Mouse (Mus musculus) embryo, embryonic 10.5 days (tissue): ENCODE results near the gene Hsd11b1.
A peak's percentile ranks its signal among the peaks of the same experiment; 100 is the strongest.
"Not testable (repeated sequence)": the region's sequence is repeated elsewhere in the genome, so short reads cannot be mapped to it uniquely, and the experiment has no call there.

Source experiments
- DNase-seq: peaks from one replicate; pipeline ENCODE4 v3.0.0-alpha.2; 2015; ENCODE audit warnings: low spot score

Hsd11b1 gene

DNA sequence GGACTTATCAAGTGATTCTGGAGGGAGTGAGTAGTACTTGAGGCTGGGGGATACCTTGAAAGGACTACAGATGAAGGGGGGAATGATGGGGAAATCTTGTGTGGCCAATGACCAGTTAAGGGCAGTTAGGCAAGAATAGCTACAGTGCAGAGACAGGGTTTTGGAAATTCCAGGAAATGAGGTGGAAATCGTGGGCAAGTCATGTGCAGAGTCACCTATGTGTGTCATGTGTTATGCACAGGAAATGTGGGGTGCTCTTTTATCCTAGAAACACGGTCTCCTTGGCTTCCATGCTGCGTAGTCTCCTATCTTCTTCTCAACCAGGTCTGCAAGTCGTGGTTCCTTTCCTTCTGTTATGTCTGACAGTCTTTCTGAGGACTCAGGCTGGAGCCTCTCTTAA lies 15.6 kb upstream of the Hsd11b1 start:
- DNase-seq, result no peak

DNA sequence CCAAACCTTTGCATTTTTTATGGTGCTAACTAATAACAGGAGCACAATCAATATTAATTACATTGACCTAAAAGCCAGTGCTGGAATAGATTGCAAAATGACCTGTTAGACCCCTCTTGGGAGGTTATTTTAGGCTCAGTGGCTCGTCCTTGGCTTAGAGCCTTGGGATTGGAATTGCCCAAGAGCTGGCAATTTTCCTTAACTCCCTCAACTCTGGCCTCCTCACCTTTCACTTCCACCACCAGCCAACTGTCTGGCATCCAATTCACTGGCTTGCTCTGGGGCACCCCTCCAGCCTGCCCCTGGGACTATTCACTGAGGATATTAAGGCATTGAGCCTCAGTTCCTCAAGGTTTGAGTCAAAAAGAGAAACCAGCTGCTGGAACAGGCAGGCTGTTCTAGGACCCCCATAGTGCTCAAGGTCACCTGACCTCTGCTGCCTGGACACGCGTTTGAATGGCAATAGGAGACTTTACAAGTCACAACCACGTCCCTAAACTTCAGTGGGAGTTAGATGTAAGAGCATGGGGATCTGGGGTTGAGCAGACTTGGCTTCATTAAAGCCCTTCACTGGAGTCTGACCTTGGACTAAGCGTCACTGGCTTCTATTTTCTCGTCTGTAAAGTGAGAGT lies 14.7 kb upstream of the Hsd11b1 start:
- DNase-seq, result no peak

DNA sequence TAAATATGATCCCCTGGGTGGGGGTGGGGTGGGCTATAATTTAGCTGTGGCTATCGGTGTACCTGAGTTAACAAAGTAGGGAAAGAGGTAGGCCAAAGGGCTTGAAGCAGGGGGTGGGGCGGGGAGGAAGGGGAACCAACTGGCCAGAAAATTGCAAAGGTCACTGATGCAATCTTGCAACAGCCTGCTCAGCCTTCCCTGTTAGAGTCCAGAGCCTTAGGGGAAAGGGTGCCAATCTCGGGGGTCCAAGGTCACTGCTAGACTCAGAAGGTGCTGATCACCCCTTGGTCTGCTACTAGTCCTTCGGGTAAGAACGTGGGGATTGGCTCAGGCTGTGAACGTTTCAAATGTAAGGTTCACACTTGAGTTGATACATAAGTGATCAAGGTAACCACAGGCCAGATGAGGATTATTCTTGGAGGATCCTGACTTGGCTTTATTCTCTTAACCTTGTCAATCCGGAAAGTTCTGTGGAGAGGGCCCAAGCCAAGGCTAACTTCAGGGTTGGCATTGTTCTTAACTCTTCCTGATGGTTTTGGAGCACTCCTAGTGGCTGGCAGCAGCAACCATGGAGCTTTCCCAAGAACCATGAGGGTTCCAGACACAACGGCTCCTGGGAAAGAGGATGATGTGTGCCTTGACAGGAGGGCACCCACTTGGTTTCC lies 10.7 kb upstream of the Hsd11b1 start:
- DNase-seq, result no peak

DNA sequence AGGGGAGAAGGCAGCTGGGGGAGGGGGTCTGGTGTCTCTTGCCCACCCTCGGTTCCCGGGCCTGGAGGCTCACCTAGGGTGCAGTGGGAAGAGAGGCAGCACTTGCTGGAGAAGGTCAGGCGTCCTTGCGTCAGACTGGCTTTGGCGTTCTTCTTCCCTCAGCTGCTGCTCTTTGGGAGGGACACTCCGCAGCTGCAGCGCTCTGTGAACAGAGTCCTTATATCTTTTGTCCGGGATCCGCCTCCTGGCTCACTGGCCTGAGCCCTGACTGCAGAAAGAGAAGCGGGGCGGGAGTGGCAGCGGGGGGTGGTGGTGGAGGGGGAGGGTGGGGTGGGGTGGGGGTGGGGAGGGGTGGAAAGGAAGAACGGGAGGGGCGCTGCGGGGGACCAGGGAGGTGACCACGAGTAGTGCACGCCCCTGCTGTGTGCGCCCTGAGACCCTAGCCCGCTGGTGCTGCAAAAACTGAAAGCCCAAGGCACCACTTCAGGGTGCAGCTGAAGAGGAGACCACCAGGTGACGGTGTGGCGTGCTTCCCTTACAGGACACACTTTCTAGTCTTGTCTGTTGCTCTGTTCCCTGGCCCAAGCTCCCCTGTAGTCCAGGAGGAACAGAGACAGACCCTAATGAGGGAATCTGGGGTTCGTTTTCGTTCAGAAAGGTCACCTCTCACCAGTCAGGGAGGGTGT lies 9.2 kb upstream of the Hsd11b1 start, which contains the start of gene G0s2:
Gene G0s2, minus strand, starts transcription at position 302 of the 686 bp plus-strand sequence.
- peak; percentile 79 for DNase-seq

DNA sequence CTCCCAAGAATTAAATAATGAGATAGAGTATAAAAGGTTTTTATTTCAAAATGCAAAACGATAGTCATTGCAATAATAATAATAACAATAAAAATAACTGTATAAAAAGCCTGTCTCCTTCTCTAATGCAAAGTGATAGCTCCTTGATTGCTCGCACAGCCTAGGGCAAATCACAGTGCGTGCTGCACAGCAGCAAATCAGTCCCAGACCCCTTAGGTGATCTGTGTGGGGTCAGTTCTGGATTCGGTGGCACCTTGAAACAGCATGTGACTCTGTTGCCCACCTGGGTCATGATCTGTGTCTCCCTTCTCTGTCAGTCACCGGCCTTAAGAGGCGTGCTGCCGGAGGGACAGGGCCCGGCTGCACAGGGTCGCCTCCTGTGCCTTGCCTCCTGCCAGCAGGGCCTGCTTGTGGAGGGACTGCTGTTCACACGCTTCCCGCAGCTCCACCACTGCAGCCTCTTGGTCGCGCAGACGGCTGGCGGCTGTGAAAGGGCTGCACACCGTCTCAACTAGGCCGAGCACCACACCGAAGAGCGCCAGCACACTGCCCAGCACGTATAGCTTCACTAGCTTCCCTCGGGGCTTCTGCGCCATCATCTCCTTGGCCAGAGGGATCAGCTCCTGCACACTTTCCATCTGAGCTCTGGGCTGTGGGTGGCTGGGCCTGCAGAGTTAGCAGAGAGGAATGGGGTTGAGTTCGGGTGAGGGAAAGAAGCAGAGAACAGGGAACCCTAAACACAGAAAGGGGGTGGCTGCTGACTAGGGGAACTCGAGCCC lies 8.5 kb upstream of the Hsd11b1 start:
- peak; percentile 47 for DNase-seq

DNA sequence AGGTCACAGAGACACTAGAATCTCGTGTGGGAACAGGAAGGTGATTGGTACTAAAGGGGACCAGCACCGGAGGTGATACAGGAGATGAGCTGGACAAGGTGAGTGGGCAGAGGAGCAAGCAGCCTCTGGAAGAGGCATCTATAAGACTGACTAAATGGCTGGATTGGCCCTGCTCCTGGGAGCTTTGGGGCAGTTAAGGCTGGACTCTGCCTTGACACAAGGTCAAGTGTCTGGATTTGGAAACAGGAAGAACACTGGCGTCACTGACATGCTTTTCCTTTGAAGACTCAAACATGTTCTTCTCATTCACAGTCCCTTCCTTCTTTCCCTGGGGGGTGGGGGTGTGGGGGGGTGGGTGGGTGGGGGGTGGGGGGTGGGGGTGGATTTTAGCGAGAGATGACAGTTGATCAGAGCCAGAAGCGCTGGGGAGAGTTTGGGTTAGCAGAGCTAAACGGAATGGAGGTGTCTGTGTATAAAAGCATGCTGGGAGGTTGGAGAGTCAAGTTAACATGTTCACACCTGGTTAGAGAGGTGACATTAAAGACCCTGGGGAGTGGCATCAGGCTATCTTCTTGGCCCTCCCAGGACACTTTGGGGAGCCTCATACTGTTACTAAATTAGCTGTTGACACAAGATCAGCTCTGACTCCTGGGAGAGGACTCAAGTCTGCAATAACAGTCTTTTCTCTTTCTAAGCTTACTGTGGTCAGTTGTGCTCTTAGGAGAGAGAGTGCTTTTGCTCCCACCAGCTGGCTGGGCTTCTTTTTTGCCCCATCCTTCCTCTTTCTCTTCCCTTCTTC lies 7.3 kb upstream of the Hsd11b1 start:
- DNase-seq, result no peak

DNA sequence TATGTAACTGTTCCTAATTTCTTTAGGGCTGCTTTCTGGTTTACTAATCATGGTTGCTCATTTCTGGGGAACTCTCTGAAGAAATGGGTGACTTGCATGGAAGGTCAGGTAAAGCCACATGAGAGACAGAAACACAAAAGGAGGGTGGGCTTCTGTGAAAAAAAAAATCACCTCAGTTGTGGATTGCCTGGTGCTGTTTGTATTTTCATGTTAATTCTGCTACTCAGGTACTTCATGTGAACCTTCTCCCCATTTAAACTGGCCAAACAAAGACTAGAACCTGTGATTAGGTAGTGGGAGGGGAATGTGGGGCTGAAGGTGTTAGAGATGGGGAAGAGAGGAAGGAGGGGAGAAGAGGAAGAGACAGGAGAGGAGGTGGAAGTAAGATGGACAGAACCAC lies 1.9 kb upstream of the Hsd11b1 start:
- no peak for DNase-seq

DNA sequence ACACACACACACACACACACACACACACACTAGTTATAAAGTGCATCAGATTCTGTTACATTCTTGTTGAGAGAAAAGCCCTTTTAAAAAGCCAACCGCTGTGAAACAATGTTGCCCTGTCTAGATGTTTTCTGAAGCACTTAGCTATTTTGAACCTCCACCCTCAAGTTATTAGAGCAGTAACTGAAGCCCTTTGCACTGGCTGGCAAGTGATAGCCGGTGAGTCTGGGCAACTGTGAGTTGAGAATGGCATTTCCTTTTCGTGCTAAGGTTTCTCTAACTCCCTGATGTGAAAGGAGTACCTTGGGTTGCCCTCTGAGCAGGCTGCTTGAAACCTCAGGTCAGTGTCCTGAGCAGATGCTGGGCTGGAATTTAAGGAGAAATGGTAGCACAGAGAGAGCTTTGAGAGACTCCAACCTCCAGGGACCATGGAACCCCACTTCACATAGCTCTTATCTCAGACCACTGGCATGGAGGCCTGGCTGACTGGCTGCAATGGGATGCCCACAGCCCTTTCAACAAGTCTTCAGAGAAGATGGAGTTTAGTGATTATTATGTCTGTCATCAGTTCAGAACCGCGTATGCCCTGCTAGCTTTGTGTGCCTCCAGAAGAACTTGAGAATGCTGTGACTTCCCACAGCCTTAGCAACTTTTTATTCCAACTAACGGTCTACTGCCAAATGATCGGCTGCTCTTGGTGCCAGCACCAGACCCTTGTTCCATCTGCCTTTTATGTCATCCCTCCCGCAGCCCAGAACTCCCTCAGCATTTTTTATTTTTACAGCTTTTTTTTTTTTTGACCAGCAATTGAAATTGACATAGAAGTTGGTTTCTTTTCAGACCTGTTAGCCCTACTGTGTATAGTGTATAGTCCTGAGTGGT lies 608 bp downstream of the Hsd11b1 start:
- no peak for DNase-seq

DNA sequence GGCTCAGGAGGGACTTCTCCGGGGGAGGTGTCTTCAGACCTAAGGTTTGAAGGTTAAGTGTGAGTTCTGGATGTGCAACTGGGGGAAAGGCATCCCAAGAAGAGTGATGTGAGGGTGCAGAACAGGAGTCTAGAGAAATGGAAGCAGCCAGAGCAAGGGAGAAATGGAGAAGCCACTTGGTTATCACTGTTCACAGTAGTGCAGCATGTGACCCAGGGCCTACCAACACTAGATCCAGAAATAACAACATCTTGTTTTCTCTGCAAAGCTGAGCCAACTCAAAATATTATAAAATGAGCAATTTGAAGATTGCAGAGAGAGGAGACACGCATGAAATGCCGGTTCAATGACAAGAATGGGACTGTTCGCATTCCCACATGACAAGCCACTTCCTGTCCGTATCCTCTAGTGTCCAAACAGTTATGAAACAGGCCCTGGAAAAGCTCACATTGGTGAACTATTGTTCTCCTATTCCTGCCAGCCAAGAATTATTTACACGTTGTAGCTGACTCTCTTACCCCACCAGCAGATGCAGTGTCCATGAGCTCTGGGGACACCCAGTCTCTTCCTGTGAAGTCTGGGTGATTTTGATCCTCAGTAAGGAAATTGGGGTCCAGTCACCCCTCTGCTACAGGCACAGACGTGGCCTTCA lies 1.9 kb downstream of the Hsd11b1 start:
- no peak for DNase-seq

DNA sequence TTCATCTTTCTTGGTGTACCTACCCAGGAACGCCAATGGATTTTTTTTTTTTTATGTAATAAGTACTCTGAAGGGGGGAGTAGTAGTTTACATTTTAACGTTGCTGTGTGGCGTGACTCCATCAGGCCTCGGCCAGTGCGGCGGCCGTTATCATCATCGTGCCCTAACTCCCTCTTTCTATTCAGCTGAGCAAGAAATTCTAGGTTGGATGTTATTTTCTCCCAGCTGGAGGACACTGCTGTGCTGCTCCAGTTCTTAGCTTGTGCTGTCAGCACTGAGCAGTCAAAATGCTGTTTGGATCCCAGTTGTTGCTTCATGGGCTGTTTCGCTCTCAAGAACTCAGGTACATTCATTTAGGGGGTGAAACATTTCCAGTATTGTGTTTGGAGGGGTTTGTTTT lies 4.3 kb downstream of the Hsd11b1 start:
- no peak for DNase-seq

DNA sequence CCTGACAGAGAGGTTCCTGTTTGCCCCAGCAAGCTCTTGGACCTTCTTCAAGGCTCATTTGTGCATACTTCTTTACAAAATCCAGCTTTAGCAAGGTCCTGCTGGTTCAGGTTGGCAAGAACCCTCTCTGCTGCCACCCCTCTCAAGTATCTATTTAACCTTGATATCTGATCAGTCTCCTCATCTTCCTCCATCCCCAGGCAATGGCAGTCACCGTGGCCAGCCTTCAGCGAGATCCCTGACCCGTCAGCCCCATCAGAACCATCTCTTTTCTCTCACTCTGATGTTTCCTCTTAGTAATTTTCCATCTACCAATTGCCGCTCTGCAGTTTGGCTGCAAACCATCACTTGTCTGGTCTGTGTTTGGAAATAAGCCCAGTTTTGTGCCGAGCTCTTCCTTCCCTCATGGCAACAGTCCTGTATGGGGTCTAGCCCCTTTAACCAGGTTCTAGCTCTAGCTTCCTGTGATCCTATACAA lies 7.2 kb downstream of the Hsd11b1 start:
- no peak for DNase-seq

DNA sequence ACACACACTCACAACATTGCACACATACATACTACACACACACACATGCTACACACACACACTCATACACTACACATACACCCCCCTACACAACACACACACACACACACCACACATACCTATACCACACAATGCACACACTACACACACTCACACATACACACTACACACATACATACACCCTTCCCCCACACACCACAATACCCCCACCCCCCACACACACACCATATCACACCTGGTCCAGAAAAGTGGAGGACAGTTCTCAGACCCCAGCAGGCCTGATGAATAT lies 7.6 kb downstream of the Hsd11b1 start:
- no peak for DNase-seq

DNA sequence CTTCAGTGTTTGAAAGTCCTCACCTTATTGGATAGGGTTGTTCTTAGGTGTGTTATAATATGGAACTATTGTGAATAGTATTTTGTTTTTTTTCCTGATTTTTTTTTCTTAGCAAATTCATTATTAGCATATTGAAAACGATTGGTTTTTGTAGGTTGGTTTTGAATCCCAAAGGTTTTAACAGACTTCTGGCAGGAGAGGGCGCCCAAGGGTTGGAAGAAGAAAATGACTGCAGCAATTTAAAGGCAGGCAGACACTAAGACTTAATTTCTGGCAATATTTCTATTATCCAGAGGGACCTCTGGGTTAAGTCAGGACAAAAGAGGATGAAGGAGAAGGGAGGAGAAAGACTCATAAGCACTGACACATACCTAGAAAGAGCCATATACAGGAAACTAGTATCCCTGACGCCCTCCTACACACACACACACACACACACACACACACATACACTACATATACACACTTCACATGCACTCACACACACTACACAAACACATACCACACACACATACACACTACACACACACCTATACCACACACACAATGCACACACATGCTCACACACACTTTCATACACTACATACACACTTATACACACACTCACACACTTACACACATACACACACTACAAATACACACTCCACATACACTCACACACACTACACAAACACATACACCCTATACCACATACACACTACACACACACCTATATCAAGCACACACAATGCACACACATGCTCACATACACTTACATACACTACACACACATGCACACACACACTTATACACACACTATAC lies 8.2 kb downstream of the Hsd11b1 start:
- peak; percentile 81 for DNase-seq

DNA sequence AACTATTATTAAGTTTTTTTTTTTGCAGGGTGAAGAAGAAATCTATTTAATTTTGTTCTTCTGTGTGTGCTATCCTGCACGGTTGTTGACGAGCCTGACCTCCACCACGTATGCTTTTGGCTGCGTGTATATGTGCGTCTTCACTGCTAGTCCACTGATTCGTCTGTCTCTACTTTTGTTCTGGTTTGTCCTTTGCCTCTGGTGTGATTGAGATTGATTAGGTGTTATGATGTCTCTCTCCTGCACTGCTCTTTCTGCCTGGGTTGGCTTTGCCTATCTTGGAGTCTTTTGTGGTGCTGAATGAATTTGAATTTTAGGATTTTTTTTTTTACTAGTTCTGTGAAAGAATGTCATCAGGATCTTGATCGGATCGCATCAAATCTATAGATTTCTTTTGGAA lies 8.8 kb downstream of the Hsd11b1 start:
- DNase-seq, result no peak

DNA sequence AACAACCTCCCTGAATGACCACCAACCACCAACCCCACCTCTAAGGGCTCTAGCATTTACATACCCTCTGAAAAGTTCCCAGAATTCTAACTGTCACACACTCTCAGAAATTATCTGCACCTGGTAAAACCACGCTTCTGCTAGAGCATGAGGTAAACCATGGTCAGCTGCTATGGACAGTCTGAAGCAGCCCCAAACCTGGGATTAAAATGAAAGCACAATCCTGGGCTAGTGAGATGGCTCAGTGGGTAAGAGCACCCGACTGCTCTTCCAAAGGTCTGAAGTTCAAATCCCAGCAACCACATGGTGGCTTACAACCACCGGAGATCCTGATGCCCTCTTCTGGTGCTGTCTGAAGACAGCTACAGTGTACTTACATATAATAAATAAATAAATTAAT lies 10.0 kb downstream of the Hsd11b1 start:
- DNase-seq, result not testable (repeated sequence)

DNA sequence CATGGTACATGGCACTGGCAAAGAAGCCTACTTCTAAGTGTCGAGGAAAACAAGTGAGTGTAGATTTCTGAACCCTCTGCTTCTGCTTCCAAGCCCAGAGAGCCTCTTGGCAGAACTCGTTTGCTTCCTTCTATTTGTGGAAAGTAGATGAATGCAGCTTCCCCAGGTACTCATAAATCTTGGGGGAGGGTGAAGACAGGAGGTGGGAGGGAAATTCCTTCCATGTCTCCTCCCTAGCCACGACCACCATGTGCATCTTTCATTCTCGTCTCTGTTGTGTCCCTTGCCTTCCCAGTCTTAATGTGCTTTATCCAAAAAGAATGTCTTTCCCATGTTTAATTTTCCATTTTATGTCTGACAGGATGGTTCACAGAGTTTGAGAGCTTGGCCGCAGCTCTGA lies 11.3 kb downstream of the Hsd11b1 start:
- DNase-seq, result peak; percentile 23

DNA sequence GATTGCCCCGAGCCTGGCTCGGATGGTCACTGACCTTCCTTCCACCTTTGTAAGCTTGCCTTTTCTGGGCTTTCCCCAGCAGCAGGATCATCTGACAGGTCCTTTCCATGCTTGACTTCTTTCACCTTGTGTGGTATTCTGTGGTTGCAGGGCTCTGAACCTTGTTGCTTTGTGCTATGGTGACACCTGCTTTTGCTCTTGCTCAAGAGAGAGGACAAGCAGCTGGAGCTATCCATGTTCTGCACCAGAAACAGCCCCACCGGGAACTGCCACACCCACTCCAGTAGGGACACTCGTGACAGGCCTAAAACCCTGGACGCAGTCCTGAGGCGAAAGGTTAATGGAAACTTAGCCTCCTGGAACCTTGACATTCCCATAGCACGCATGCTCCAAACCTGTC lies 12.5 kb downstream of the Hsd11b1 start:
- DNase-seq, result no peak

DNA sequence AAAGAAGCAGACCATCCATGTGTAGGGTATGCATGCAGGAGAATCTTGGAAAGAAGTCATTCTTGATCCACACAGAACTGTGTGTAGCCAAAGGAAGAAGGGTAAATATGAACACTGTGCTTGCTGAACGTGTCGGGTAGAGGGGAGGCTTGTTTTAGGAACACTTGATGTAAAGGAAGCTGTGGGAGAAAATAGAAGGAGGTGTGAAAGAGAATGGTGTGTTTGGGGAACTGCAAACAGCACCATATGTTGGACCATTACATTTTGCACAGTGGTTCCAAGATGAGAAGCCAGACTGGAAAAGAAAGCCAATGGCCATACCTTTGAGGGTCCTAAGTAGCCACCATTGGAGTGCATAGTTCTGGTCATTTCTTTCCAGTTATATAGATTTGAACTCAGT lies 13.8 kb downstream of the Hsd11b1 start:
- no peak for DNase-seq

DNA sequence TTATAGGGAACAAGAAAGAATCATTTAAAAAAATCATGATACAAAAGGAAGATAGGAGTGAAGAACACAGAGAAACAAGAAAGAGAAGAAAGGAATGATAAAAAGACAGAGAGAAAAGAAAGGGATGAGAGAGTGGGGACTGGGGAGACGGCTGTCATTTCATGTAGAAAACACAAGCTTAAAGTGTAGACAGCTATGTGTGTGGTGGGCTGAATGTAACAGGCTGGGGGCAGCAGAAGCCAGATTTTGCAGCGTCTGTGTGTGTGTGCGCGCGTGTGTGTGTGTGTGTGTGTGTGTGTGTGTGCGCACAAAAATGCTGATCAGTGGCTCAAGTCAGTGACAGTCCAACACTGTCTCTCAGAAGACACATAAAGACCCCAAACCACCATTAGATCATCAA lies 19.6 kb downstream of the Hsd11b1 start:
- no peak for DNase-seq
